Mouse (Mus musculus) layer of hippocampus, adult 2 months (tissue): Measurements from ENCODE around the gene Ccdc154. TPM values are rescaled to one million over a fixed set of nuclear protein-coding genes. Genes with fewer than 3 reads are reported as not detected.
"Not testable (repeated sequence)": the region's sequence is repeated elsewhere in the genome, so short reads cannot be mapped to it uniquely, and the experiment has no call there.

Experiments
- DNase-seq, 2 experiments: peaks; one replicate each; pipeline ENCODE4 v3.0.0; 2022; ENCODE audit warnings: low spot score in 2 of 2
- H3K27ac ChIP-seq: fragments of 200-600 bp; 2 replicates; pipeline ENCODE4 v1.8.1; 2022
- H3K4me3 ChIP-seq: fragments of 200-600 bp; 2 replicates; pipeline ENCODE4 v1.8.1; 2022; ENCODE audit warnings: mild to moderate bottlenecking
- CTCF ChIP-seq: fragments of 200-600 bp; conservative IDR thresholded peaks from 2 replicates; pipeline ENCODE4 v1.8.1; 2022; ENCODE audit warnings: antibody characterized with exemption, mild to moderate bottlenecking, moderate library complexity
- long read RNA-seq, 2 experiments: library from polyadenylated mRNA; stranded (forward); transcript quantifications; one replicate each; pipeline ENCODE4 v2.0.0; 2021; ENCODE audit warnings: borderline mapping rate in 2 of 2
- total RNA-seq, 2 experiments: library from RNA; stranded (reverse); gene quantifications; 2 replicates each; pipeline ENCODE4 v1.2.3; 2021

Gene Ccdc154
- under 1 TPM in 1 of 2 experiments, not detected in 1; 0.28 TPM for total RNA-seq
- long read RNA-seq, experiment 1 = 0 reads
- long read RNA-seq, experiment 2 = 0 reads

DNA sequence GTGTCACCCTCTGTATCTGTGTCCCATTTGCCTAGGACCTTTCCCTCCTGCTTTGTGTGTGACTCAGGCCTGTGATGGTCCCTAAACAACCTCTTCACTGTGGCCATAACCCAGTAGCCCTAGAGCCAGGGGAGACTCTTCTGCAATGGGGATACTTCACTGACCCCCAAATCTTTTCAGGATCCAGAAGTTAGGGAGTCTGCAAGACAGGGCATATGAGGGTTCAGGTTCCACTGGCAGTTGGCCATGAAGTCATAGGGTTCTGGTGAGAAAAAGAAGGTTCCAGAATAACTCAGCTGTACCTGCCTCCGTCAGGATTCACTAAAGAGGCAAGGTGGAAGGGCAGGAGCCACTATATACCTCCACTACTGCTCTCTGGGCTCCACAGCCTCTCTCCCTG lies at the start of gene Ccdc154:
Gene Ccdc154, plus strand, starts transcription at position 301 of the 400 bp plus-strand sequence.
- Histone ChIP-seq H3K4me3 (no peak within 1 kb of the TSS), H3K27ac (no peak within 1 kb of the TSS)
- no peak for TF ChIP-seq CTCF
- DNase-seq = no peak

DNA sequence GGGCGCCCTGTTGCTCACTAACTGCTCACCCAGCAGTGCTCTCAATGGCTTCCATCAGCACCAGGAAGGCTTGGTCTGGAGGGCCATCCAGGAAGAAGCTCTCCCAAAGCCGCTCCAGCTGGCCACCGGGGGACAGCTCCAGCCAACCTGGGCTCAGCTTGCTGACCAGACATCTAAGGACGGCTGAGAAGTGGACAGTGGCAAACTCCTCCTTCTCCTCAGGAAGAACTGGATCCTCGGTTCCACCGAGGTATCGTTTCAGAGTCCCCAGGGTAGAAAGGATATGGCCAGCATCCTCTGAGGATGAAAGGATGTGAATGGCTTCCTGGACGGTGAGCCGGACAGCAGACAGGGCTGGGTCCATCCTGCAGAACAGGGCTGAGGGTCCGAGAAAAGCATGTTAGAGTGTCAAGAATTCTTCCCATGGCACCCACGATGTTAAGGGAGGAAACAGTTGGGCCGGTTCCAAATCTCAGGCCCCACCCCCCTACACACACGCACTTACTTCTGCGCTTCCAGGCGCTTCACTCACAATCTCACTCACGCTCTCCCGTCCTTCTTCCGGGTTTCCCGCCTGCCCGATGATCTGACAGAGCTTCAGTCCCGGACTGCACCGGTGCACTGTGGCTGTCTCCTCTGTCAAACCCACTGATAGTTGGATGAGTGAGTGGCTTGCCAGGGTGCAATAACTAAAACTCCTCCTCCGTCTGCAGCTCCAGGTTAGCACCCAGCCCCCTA lies 47.2 kb upstream of the Ccdc154 start:
- no peak for TF ChIP-seq CTCF
- DNase-seq = no peak
- H3K4me3 ChIP-seq = peak overlapping the region; percentile 75
- H3K27ac ChIP-seq = peak overlapping the region; percentile 97

DNA sequence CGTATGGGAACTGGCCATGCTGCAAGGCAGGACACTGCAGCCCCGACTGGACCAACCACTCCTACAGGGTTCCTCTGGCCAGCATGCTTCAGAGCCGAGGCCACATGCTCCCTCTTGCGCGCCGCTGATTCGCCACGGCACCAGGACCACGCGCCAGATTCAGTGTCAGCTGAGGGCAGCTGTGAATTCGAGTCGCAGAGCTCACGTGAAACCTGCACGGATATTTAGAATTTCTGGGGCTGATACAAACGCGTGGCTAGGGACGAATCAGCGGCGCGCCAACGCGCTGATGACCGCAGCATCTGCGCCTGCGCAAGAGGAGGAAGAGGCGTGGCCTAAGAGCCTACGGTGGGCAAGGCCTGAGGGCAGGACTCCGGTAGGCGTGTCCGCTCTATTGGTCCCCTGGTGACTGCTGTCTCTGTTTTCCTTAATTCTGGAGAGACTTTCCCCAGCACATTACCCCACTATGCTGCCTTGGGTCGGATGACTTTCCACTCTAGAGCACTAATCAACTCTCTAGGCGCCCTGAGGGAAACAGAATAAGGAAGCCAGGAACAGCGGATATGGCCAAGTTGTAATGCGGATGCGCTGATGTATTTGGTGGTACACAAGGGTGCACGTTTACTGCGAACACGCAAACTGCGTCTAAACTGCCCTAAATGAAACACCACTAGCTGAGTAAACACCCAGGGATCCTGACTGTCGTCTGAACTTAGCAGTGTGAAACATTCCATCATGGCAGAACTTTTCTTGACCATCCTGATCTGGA lies 46.4 kb upstream of the Ccdc154 start, which contains the start of gene Telo2:
Gene Telo2, minus strand, starts transcription at position 304 of the 769 bp plus-strand sequence.
- peak; percentile 88 to 91 for DNase-seq
- peak within 1 kb of the TSS; percentile 97 for H3K27ac ChIP-seq
- peak within 1 kb of the TSS; percentile 75 for H3K4me3 ChIP-seq
- no peak for TF ChIP-seq CTCF

DNA sequence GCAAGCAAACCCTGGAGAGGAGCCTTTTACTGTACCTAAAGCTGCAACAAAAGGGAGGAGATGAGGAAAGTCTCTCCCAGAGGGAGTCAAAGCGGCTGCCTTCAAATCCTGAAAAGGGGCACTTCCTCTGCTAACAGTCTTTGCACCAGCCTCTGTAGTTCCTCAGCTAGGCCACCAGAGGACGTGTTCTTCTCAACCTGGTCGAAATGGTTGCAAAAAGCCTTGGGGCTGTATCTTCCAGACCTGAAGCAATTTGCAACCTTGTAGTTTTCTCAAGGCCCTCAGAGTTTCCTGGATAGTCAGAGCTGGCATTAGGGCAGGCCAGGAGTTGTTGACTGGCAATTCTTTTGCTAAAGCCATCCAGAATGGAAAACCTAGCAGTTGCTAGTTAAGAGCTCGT lies 45.0 kb upstream of the Ccdc154 start:
- TF ChIP-seq CTCF = peak; percentile 84
- DNase-seq = no peak
- Histone ChIP-seq H3K27ac (no peak overlapping the region), H3K4me3 (no peak overlapping the region)

DNA sequence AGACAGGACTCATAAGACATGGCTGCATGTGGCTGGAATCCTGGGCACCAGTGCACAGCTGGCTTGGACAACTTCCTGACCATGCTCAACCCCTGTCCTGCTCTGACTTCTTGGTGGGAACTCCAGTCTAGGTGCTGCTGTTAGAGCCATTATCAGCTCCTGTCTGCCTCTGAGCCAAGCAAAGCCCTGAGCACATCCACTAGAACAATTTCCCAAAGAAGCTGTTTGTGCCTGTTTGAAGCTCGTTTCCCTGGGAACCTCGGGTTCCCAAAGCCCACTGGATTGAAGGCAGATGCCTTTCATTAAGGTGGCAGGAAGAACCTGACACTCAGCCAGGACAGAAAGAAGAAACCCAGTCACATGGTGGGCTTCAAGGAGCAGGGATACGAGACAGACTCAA lies 41.9 kb upstream of the Ccdc154 start, which contains the start of gene Ptx4:
Gene Ptx4, plus strand, starts transcription at position 355 of the 400 bp plus-strand sequence.
- peak within 1 kb of the TSS; percentile 72 for H3K27ac ChIP-seq
- DNase-seq = no peak
- no peak within 1 kb of the TSS for H3K4me3 ChIP-seq
- no peak for TF ChIP-seq CTCF

DNA sequence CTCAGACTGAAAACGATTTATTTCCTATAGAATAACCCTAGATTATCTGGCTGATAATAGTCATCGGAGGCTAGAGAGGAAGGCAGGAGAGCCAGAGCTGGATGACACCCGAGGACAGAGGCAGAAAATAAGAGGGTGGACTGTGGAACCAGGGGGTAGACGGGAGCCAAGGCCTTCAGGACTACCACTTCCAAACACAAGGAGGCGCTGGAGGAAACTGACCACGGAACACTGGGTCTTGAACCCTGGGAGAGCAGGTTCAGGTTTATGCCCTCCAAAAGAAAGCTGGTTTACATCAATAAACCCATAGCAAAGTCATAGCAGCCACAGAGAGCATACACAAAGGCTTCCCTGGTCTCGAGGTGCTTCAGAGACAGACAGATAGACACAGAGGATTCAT lies 38.3 kb upstream of the Ccdc154 start:
- no peak overlapping the region for H3K4me3 ChIP-seq
- H3K27ac ChIP-seq = no peak overlapping the region
- TF ChIP-seq CTCF = peak; percentile 65
- DNase-seq = no peak

DNA sequence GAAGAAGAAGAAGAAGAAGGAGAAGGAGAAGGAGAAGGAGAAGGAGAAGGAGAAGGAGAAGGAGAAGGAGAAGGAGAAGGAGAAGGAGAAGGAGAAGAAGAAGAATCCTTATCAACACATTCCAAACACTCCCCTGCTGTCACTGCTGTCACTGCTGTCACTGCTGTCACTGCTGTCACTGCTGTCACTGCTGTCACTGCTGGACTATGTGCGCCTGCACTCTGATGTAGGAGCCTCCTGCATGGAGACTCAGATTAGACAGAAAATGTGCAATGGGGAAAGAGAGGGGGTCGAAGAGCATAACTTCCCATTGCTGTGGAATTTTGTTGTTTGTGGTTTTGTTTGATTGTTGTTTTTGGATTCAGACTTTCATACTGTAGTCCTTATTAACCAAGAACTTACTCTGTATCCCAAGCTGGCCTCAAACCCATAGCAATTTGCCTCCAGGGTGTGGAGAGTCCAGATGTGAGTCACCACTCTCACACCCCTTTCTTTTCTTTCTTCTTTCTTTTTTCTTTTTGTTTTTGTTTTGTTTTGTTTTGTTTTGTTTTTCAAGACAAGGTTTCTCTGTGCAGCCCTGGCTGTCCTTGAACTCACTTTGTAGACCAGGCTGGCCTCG lies 36.7 kb upstream of the Ccdc154 start:
- H3K4me3 ChIP-seq, DNase-seq, H3K27ac ChIP-seq: not testable (repeated sequence)

DNA sequence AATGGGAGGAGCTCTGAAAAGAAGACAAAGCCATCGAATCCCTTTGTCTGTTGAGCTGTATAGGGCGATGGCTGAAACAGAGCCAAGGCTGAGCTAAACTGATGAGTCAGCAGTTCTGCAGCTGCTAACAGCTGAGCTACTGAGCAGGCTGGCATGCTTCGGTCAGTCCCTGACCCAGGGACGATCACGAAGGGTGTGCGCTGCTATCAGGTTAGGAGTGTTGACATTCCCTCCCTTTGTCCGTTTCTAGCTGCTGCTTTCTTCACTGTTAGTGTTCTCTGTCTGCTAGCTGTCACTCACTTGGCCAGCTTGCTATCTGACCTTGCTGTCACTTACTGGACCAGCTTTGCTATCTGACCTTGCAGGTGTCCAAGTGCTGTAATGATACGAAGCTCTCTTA lies 35.2 kb upstream of the Ccdc154 start:
- TF ChIP-seq CTCF = no peak
- Histone ChIP-seq H3K27ac (no peak overlapping the region), H3K4me3 (no peak overlapping the region)
- DNase-seq = no peak

DNA sequence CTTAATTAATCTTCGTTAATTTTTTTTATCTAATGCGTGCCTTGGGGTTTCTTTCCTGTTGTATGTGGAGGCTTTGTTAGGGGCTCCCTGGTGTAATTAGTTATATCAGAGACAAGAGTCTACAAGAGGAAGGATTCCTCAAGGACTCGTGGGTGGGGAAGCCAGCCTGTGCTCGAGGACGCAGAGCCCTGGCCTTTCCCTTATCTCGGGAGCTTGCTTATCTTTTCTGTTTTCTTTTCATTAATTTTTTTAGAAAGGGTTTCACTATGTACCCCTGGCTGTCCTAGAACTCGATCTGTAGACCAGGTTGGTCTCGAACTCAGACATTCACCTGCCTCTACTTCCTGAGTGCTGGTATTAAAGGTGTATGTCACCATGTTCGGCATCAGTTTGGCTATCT lies 34.6 kb upstream of the Ccdc154 start:
- DNase-seq = no peak
- H3K27ac ChIP-seq = no peak overlapping the region
- no peak for TF ChIP-seq CTCF
- no peak overlapping the region for H3K4me3 ChIP-seq

DNA sequence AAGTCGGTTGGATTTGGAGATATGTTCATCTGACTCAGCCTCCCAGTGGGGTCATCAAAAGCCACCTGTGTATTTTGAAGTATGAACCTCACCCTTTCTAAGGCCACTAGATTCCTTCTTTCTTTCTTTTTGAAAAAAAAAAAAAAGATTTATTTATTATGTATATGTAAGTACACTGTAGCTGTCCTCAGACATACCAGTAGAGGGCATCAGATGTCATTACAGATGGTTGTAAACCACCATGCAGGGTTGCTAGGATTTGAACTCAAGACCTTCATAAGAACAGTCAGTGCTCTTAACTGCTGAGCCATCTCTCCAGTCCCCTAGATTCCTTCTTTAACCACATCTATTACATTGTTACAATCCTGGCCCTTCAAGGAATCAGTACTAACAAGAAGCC lies 32.2 kb upstream of the Ccdc154 start:
- Histone ChIP-seq H3K4me3 (no peak overlapping the region), H3K27ac (no peak overlapping the region)
- peak; percentile 56 for TF ChIP-seq CTCF
- DNase-seq = no peak

DNA sequence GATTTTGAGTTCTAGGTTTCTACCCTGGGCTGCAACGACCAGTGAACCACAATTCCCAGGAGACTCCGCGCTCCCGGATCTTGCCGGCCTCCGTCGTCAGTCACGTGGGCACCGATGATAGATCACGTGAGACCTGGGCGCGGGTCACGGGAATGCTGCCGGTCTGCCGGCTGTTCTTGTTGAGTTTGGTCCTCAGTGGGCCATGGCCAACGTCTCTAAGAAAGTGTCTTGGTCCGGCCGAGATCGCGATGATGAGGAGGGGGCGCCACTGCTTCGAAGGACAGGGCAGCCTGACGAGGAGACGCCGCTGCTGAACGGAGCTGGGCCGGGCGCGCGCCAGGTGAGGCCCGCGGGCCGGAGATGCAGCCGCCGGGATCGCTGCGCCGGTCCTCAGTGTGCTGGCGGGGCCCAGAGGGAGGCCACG lies 29.0 kb upstream of the Ccdc154 start, which contains the start of gene Clcn7:
Gene Clcn7, plus strand, starts transcription at position 117 of the 424 bp plus-strand sequence.
- peak; percentile 93 to 95 for DNase-seq
- peak within 1 kb of the TSS; percentile 84 for H3K4me3 ChIP-seq
- no peak for TF ChIP-seq CTCF
- H3K27ac ChIP-seq = peak within 1 kb of the TSS; percentile 90

DNA sequence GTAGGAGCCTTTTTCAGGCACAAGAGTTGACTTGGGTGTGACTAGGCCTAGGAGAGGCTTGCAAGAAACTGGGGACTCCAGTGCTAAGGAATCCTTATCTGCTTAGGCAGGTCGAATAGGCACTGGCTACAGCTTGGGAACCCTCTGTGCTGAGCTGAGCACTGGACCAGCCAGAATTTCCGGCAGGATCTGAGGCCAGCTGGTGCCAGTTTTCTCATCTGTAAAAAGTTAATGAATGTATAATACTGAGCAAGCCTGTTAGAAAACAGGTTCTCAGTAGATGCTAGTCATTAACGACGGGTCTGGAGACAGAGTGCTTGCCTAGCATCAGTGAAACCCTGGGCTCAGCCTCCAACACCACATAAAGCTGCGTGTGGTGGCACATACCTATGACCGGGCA lies 26.6 kb upstream of the Ccdc154 start:
- no peak for DNase-seq
- no peak overlapping the region for H3K27ac ChIP-seq
- H3K4me3 ChIP-seq = no peak overlapping the region
- no peak for TF ChIP-seq CTCF

DNA sequence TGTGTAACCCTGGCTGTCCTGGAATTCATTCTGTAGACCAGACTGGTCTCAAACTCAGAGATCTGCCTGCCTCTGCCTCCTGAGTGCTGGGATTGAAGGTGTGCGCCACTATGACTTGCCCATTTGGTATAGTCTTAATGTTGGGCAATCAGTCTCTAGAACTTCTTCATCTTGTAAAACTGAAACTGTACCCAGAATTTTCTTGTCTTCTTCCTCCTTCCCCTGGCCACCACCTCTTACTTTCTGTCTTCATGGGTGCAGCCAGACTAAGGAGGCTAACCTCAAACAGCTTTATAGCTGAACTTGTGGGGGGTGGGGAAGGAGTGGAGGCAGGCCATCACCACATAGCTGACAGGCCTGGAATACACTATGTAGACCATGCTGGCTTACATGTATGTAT lies 23.5 kb upstream of the Ccdc154 start:
- DNase-seq = no peak
- H3K4me3 ChIP-seq = no peak overlapping the region
- no peak overlapping the region for H3K27ac ChIP-seq
- no peak for TF ChIP-seq CTCF
